Mouse (Mus musculus) liver, adult 2 months (tissue): ENCODE measurements at regions not wholly inside any gene's neighbourhood (a gene's known extent, or its start where the extent isn't known, plus 50 kb on each side); places are given as distances from the start of the nearest gene placed in this dataset.

Source experiments
- CTCF ChIP-seq: fragments of 200-500 bp; IDR thresholded peaks from 2 replicates; pipeline ENCODE4 v1.5.1; 2011; ENCODE audit warnings: low read depth, low read length, control low read depth
- POLR2A ChIP-seq: fragments of 200-500 bp; IDR thresholded peaks from 2 replicates; pipeline ENCODE4 v1.6.1; 2011; ENCODE audit warnings: low read length, control low read depth; ENCODE audit not compliant: insufficient read depth; ENCODE audit errors: extremely low read depth

DNA sequence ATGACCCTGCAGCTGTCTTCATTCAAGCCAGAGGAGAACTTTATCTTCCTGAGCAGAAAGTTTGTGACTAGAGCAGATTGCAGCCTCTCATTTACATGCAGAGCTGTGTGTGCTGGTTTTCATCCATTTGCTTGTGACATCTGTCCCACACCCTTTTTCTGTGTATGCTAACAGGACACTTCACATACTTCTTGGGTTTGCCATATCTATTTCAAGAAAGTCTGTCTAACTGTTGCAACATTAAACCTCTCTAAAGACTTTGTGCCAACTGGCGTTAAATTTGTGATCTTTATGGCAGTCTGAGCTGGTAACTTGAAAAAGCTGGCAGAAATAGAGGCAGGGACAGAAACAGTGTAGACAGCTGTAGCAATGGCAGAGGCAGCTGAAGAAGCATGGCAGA, 685.0 kb downstream of the Zfp619 start:
- TF ChIP-seq POLR2A, result no peak
- no peak for TF ChIP-seq CTCF
